Mouse (Mus musculus) CH12F3 (cell line): ENCODE measurements around the gene Piwil4.

ENCODE experiments used
- in situ Hi-C: fragments of 300-500 bp; cut with MboI; formaldehyde crosslinking; loops from 2 replicates; pipeline ENCODE4 v1.14.3; 2020; ENCODE audit warnings: low sequenced_read_pairs

Gene Piwil4

DNA sequence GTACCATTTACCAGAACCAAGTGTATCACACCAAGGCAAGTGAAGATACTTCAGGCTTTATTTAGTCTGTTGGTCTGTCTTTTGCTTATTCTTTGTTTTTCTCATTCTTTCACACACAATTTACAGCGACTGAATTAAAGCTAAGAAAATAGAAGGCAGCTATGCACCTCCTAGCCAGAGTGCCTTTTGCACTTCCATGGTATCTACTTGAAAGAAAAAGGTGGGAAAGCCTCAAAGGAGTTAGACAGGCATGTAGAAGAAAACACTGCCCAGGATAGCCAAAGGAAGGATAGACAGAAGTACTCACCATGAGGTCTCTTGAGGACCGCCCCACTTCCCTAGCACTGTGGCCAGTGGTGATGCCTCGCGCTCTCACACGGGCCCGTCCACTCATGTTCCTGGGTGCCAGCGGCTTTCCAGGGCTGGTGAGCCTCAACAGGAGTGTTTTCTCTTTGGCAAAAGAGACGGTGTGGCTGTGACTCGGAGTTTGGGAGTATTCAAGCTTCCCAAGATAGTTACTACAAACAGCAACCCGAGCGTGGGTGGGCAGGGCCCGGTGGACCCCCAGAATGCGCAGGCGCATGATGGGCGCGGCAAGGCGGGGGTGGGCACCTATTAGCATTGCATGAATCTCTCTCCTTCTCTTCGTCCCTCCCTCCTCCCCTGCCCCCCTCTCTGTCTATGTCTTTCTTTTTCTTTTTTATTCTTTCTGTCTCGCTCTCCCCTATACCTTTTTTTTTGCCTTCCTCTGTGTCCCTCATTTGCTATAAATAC, at the start of gene Piwil4:
Gene Piwil4 (minus strand): TSS at position 583 of the 774 bp plus-strand sequence.
- in situ Hi-C loops, result no loop called here

DNA sequence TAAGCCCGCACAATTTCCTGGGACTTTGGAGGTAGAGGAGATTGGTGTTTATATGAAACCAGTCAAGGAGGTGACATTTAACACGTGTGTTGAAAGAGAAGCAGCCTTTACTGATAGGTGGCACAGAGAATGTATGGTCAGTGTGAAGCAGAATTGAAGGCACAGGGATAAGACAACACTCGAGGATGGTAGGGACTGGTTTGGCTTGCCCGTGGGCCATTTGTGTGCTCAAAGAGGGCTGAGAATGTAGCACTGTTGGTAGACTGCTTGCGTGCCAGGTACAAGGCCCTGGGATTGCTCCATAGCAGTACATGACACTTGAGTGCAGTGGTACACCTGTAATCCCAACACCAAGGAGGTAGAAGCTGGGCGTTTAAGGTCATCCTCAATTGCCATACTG, 46.8 kb upstream of the Piwil4 start:
- in situ Hi-C loops, result no loop called here

DNA sequence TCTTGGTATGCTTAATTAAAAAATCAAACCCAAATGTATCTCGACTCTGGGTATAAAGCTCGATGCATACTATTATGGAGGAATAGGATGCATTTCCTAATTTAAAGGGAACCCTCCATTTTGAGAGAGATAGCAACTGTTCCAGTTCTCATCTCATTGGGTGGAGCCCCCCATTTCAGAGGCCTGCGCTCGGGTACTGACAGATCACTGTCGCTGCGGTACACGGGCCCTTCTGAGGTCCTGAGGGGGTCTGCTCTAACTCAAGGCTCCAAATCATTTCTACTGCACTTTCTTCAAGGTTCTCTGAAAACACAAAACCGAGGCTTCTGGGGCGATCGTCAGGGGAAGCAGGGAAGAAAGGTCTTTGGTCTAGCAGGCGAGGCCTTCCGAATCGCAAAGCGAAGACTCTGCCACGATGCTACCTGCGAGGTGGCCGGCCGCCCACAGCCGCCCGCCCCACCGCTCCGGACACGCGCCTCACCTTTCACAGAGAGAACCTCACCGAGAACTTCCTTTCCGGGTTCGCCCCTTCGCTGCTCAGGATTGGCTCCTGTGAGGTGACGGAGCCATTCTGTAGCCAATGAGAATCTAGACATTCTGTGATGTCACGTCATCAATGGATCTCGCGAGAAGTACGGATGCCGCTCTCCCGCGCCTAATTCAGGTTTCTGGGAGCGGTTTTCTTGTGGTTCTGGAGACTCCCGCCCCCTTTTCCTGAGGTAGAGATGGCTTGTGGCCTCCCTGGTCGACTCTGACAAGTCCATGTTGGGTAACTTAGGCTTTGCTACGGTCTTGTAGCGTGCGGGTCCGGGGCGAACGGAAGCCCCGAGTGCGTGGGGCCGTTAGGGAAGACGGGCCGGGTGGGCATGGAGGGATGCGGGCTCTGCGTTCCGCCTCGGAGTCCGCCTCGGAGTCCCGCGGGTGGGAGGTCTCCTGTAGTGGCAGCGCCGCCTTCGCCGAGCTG, 43.8 kb upstream of the Piwil4 start, which contains the start of the genes Mre11a and Ankrd49:
Gene Mre11a (plus strand): TSS at position 616 of the 964 bp plus-strand sequence.
Gene Ankrd49 (minus strand): TSS at position 818 of the 964 bp plus-strand sequence.
- in situ Hi-C loops, result no loop called here

DNA sequence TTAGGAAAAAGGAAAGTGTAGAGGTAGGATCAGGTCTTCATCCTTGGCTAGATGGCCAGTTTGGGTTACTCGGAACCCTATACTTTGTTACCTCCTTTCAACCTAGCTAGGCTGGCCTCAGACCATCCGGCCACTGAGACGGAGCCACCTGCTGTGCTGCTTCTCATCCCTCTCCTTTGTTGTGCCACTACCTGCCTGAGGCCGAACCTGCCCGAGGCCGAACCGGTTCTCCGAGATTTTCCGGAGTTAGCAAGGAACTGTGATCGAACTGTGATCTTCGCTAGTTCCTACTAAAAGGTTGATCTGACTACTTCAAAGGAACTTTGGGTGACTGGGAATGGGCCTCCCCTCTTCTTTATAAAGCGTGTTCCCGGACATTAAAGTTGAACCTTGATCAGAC, 37.8 kb upstream of the Piwil4 start:
- in situ Hi-C loops, result no loop called here

DNA sequence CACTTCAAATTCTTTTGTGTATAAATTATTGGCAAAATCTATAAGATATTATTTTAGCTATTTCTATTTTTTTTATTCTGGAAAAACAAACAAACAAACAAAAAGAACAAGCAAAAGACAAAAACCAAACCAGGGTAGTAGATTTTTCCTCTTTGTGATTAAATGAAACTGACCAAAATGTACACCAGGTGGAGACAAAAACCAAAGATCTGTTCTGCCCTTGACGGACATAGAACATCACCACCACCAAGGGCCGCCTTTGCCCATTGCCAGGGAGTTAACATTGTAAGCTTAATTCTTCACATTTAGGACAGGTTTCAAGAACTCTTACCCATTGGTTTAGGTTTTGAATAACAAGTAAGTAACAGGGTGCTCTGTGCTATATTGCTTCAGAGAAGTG, 33.3 kb upstream of the Piwil4 start:
- in situ Hi-C loops, result no loop called here

DNA sequence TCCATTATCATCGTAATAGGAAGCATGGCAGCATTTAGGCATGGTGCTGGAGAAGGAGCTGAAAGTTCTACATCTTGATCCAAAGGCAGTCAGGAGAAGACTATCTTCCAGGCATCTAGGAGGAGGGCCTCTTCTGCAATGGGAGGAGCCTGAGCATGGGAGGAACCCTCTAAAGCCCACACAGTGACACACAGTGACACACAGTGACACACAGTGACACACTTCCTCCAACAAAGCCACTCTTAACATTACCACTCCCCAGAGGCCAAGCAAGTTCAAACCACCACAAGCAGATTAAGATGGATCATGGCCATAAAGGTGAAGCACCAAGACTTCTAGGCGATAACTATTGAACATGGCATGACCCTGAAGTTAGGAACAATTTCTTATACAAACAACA, 31.5 kb upstream of the Piwil4 start:
- in situ Hi-C loops, result no loop called here

DNA sequence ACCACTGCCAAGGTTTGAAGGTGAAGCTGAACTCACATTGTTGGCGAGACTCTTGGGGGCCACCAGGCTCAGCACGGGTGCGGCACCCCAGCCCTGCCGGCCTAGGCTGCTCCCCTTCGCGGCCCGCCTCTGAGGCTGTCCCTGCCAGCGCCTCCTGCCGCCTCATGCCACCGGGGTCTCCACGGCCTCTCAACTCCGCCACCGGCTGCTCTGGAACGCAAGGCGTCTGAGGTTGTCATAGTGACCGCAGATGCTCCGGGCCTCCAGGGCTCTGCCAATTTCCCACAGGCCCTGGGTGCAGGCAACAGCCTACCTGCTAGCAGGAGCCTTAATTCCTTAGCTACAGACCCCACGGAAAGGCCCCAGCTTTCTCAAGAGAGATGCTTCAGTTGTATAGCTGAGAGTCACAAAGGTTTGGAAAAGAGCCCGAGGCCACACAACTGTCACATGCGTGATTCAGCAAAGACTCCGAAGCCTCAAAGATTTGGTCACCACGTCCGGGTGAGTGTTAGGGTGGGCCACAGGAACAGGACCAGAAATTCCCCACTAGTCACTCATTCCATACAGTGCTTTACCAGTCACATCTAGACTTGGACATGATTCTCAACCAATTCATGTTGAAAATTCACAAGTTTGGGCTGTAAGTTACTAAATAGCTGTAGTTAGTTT, 30.4 kb upstream of the Piwil4 start, which contains the start of gene 1700012B09Rik:
Gene 1700012B09Rik (minus strand): TSS at position 228 of the 669 bp plus-strand sequence.
- in situ Hi-C loops, result no loop called here

DNA sequence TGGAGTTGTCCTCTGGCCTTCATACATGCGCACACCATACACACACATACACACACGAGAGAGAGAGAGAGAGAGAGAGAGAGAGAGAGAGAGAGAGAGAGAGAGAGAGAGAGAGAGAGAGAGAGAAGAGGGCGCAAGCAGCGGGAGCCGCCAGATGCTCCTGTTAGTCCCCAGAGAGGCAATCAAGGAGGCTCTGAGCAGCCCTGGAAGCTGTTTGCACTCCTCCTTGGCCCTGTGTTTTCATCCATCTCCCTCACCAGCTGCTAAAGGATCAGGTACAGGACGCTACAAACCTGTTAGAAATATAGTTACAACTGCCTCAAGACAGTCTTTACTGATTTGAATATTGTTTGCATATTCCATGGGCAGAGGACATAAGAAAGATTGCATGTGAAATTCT, 29.3 kb upstream of the Piwil4 start:
- in situ Hi-C loops, result no loop called here

DNA sequence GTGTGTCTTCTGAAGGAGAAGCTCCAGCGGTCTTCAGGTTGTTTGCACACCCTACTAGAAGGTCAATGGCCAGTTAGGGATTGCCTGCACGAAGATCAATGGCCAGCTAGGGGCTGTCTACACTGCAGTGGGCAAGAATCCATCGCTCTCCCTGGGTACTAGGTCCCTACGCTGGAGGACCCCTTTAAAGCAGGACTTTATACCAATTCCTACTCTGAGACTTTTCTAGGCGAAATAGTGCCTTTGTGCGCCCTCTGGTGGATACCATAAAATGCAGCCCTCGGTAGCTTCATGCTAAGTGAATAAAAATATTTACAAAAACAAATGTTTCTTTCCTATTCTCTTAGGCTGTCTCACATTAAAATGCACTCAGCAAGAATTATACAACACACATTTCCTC, 24.2 kb upstream of the Piwil4 start:
- in situ Hi-C loops, result no loop called here

DNA sequence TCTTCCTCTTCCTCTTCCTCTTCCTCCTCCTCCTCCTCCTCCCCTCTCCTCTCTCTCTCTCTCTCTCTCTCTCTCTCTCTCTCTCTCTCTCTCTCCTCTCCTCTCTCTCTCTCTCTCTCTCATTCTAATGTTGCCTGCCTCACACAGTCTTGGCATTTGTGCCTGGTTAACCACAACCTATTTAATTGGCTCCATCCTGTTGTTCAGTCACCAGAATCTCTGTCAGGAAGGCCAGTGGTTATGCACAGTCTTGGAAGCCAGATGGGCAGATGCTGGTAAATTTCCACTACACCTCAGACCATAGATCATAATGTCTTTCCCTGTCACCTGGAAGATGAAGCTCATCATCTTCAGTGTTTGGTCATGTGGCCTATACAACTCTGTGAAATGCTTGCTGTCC, 18.7 kb upstream of the Piwil4 start:
- in situ Hi-C loops, result no loop called here

DNA sequence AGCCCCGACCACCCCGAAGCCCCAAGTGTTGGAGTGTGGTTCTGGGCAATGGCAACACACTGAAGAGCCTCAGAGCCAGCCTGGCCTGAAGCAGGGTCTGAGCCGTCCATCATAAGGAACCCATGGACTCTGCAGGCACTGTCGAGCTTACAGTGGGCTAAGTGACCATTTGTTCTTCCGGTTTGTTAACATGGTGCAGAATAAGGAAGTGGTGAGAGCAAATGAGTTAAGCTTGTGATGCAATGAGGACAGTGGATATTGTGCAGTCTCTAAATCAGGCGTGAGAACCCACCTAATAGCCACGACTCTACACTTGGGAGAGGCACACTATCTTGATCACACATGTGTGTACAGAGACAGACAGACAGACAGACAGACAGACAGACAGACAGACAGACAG, 18.1 kb upstream of the Piwil4 start:
- in situ Hi-C loops, result no loop called here

DNA sequence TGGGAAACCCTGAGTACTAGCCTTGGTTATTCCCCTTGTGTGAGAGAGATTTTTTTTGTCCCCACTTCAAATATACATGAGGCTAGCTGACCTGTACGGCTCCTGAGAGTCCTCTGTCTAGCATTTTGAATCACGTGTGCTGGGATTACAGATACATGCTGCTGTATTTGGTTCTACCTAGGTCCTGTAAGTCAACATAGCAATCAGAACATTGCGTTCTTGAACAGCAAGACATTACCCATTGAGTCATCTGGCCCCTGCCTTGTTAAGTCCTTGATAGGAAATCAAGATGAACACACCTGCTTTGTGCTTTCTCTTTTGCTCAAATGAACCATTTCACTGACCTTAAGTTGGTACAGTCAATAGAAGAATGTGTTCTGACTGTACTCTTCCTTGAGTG, 13.9 kb upstream of the Piwil4 start:
- in situ Hi-C loops, result no loop called here

DNA sequence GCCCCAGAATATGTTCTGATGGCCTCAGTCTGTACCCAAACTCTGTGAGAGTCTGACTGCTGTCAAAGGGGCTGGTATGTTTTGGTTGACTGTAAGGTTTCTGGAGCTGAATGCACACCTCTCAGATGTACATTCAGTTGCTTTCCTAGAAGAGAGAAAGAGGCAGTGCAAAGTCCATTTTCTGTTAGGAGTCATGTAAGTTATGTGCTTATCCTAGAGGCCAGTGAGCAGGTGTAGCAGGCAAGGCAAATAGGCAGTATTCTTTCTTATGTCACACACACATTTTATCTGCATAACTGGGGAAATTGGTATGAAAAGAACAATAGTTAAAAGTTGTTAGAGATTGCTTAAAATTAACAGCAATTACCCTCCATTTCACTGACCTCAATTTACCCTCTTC, 13.4 kb upstream of the Piwil4 start:
- in situ Hi-C loops, result no loop called here

DNA sequence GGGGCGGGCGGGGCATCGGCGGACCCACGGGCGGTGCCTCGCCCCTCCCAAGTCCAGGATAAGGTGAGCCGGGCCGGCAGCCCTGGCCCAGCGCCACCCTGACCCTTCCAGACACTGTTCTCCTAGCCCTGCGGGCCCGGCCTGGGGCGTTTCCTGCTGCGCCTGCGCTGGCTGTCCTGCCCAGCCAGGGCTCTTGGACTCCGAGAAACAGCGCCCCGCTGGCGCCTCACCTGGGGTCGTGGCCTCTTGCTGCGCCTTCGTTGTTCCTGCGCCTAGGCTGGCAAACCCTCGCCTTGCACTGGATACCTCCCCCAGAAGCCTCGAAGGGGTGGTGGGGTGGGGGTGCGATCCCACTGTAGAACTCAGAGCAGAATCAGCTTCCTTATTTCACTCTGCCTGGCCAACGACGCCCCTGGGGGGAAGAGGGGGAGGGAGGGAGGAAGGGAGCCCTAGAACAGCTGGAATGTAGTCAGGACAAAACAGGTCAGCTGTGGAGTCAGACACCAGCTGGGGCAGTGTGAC, 11.5 kb upstream of the Piwil4 start, which contains the start of gene Fut4:
Gene Fut4 (minus strand): TSS at position 393 of the 522 bp plus-strand sequence.
- in situ Hi-C loops, result no loop called here

DNA sequence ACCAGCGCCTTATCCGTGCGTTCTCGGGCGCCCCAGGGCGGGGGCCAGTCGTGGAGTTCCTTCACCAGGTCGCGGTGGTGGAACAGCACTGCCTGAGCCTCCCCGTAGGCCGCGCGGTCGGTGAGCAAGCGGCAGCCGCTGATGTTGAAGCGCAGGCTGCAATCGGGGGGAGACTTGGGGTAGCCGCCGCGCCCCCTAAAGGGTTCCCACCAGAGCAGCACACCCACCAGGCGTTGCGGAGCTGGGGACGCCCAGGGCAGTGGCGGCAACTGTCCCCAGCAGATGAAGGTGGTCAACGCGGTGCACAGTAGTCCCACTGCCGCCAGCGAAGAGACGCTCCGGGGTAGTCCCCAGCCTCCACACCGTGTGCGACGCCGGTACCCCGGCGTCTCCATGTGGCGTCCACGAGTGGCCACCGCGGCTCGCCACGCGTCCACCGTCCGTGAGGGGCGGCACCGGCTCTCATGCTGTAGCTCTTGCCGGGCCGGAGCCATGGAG, 11.0 kb upstream of the Piwil4 start:
- in situ Hi-C loops, result no loop called here

DNA sequence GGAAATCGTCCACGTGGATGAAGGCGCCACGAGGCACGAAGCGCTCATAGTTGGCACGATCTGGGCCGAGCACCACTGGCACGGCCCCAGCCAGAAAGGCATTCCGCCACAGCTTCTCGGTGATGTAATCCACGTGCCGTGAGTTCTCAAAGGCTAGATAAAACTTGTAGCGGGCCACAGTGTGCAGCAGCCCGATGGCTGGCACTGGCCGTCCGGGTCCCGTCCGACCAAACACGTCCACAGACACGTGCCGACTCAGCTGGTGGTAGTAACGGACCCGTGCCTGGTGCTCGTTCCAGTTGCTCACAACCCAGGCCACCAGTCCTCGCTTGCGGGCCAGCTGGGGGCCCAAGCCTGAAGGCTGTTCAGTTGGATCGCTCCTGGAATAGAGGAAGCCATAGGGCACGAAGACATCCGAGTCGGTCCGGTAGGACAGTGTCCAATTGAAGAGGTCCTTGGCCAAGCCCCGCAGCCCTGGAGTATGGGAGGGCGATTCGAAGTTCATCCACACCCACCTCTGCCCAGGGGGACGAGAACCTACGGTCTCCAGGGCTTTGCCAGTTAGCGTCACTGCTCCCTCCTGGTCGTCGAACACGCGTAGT, 10.5 kb upstream of the Piwil4 start:
- in situ Hi-C loops, result no loop called here

DNA sequence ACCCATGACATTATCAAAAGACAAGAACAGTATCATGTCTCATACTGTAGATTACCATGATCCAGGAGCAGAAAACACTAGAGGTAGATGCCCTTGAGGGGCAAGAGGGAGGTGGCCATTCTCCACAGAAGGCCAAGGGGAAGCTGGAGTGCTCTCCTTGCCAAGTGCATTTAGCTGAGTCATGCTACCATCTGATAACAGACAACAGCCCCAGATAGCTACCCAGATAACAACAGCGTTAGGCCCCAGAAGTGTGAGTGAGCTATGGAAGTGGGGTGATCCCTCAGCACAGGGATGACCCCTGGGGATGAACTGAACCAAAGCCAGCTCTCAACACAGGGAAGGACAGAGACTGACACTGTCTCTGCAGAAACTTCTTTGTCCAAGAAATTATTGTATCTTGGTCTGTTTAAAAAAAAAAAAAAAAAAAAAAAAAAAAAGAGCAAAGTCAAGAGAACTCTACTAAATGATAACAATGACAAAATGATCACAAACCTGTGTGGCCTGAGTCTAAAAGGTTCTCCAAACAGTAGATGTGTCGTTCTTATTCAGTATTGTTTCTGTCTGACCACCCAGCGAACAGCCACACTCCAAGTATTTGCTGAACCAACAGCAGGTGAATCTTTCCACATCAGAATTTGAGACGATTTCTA, 909 bp downstream of the Piwil4 start:
- in situ Hi-C loops, result no loop called here

DNA sequence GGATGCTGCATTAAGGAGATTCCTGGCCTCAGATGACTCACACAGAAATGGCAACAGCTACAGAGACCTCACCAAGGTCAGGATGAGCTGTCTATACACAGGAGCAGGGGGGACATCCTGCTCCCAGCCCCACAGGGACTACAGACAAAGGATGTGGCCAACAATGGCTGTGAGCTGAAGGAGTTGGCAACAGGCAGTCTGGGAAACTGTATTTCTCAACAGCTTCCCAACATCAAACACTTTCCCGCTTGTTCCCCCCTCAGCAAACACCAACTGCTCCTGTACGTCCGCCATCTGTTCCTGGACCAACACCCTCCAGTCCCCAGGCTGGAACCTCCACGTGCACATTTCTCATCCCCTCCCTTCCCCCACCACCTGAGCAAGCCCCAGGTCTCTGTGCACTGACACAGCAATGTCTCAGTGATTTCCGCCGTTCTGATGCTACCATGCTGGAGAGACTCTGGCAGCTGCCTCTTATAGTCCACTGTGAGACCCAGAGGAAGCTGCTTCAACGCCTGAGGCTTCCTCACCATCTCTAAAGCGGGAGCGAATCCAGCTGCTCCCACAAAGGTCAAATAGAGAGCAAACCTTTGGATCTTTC, 9.5 kb downstream of the Piwil4 start:
- in situ Hi-C loops, result no loop called here

DNA sequence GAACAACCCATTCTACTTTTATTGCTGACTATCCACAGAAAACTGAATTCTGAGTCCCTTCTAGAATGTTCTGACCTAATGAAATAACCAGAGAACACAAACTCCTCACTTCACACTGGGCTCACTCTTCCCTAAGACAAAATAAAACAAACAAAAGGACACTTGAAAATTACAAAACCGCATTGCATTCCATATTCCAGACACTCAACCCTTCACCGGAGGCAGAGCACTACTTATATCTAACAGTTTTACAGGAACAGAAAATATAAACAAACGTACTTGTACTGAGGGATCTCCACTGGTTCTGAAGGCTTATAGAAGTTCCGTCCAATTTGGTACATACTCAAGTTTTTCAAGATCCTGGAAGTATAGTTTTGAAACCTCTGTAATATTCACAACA, 12.2 kb downstream of the Piwil4 start:
- in situ Hi-C loops, result no loop called here
